Mouse (Mus musculus) liver, postnatal 0 days (tissue): ENCODE measurements at regions not wholly inside any gene's neighbourhood (a gene's known extent, or its start where the extent isn't known, plus 50 kb on each side); places are given as distances from the start of the nearest gene placed in this dataset.

Source experiments
- CTCF ChIP-seq: sonication (generic); IDR thresholded peaks from 2 replicates; pipeline ENCODE4 v1.5.1; 2016; ENCODE audit warnings: antibody characterized with exemption, low read depth
- EP300 ChIP-seq: IDR thresholded peaks from 2 replicates; pipeline ENCODE4 v1.6.1; 2016; ENCODE audit warnings: antibody characterized with exemption, low read depth, mild to moderate bottlenecking

DNA sequence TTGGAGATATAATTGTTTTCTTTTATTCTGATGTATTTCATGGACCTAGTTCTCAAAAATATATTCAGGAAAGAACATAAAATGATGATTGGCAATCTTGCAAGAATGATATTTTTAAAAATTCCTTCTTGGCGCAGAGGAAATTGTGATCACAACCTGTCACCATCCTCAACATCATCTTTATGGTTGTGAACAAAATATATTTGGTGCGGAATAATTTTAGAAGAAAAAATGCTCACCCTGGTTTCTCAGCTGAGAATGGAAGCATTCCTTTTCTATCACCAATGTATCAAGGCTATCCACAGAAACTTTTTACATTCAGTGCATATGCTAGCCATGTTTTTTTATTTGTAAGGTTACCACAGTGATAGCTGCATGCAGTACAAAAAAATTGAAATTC is 123.1 kb downstream of the Gnat3 start:
- TF ChIP-seq CTCF (no peak), EP300 (no peak)
